Mouse (Mus musculus) lung, postnatal 0 days (tissue): Measurements from ENCODE around the gene Aspg. TPM values are rescaled to one million over a fixed set of nuclear protein-coding genes. Genes with fewer than 3 reads are reported as not detected.

ENCODE experiments used
- ATAC-seq: fragments of 200-750 bp; cut with Nextera tagmentation; 2 replicates; pipeline ENCODE4 v1.8.0; 2017; ENCODE audit warnings: moderate library complexity
- DNase-seq: peaks from one replicate; pipeline ENCODE4 v3.0.0-alpha.2; 2016; ENCODE audit warnings: low spot score
- H3K27ac ChIP-seq: fragments of 300-500 bp; sonication (generic); 2 replicates; pipeline ENCODE4 v1.5.1; 2014; ENCODE audit warnings: antibody characterized with exemption, mild to moderate bottlenecking, low read length, mixed read lengths
- H3K27me3 ChIP-seq: fragments of 300-500 bp; sonication (generic); replicated peaks from 2 replicates; pipeline ENCODE4 v1.6.1; 2014; ENCODE audit warnings: low read length, mixed read lengths; ENCODE audit not compliant: insufficient read depth
- H3K36me3 ChIP-seq: fragments of 300-500 bp; sonication (generic); 2 replicates; pipeline ENCODE4 v1.6.1; 2014; ENCODE audit warnings: low read length, mixed read lengths; ENCODE audit not compliant: insufficient read depth
- H3K4me1 ChIP-seq: fragments of 300-500 bp; sonication (generic); 2 replicates; pipeline ENCODE4 v1.6.1; 2014; ENCODE audit warnings: antibody characterized with exemption, low read depth, low read length, mixed read lengths; ENCODE audit not compliant: insufficient read depth
- H3K4me2 ChIP-seq: fragments of 300-500 bp; sonication (generic); replicated peaks from 2 replicates; pipeline ENCODE4 v1.6.1; 2014; ENCODE audit warnings: low read depth, mild to moderate bottlenecking, low read length, moderate library complexity, mixed read lengths
- H3K4me3 ChIP-seq: fragments of 300-500 bp; sonication (generic); 2 replicates; pipeline ENCODE4 v1.5.1; 2014; ENCODE audit warnings: low read depth, low read length
- H3K9ac ChIP-seq: fragments of 300-500 bp; sonication (generic); replicated peaks from 2 replicates; pipeline ENCODE4 v1.6.1; 2014; ENCODE audit warnings: low read depth, mild to moderate bottlenecking
- H3K9me3 ChIP-seq: fragments of 300-500 bp; sonication (generic); 2 replicates; pipeline ENCODE4 v1.6.1; 2016; ENCODE audit warnings: low read length, mixed read lengths
- CTCF ChIP-seq: IDR thresholded peaks from 2 replicates; pipeline ENCODE4 v1.5.1; 2016; ENCODE audit warnings: antibody characterized with exemption, mild to moderate bottlenecking
- EP300 ChIP-seq: IDR thresholded peaks from 2 replicates; pipeline ENCODE4 v1.6.1; 2016; ENCODE audit warnings: antibody characterized with exemption, mild to moderate bottlenecking, control low read depth
- WGBS: fragments of 180-500 bp; shearing (Covaris S2); extraction: QIAGEN DNeasy Blood & Tissue Kit; methylation state at CpG from one replicate; pipeline ENCODE4 v1.1.7; 2014; 5-methylcytosine and 5-hydroxymethylcytosine counted together
- polyA plus RNA-seq: library from polyadenylated mRNA; unstranded; fragments of >200 nt; fragmentation: Nextera tagmentation; extraction: Ambion mirVana; gene quantifications from 2 replicates; pipeline ENCODE4 v1.2.1, GENCODE M21; 2015

Gene Aspg
- polyA plus RNA-seq, 1 experiment from 2014 or later: 2.5 TPM

GRCm38 (mm10) chr12:112111323-112111722, 4.8 kb downstream of the Aspg start:
- Histone ChIP-seq H3K4me2 (no peak overlapping the region), H3K36me3 (no peaks in the 10 kb centered on the region), H3K9ac (no peak overlapping the region), H3K27me3 (no peaks in the 10 kb centered on the region), H3K4me3 (no peak overlapping the region), H3K27ac (no peak overlapping the region), H3K9me3 (no peaks in the 10 kb centered on the region), H3K4me1 (peaks cover 5% of the 10 kb centered on the region; the same call in 1 of the 2 replicates)
- DNase-seq (no peak), ATAC-seq (no peak)
- 74% methylated on average over 5 of the region's 5 CpGs for WGBS
- TF ChIP-seq CTCF: no peak
- no peak for TF ChIP-seq EP300

- Histone ChIP-seq H3K4me3 (no peak overlapping the region), H3K9ac (no peak overlapping the region), H3K27me3 (no peaks in the 10 kb centered on the region), H3K4me2 (no peak overlapping the region), H3K4me1 (peaks cover under 1% of the 10 kb centered on the region; the same call in 1 of the 2 replicates), H3K27ac (no peak overlapping the region), H3K36me3 (no peaks in the 10 kb centered on the region), H3K9me3 (no peaks in the 10 kb centered on the region)
- no peak for TF ChIP-seq EP300
- no peak for TF ChIP-seq CTCF
- 88% methylated on average over 6 of the region's 6 CpGs for WGBS
- DNase-seq (no peak), ATAC-seq (no peak)
Measured at GRCm38 (mm10) chr12:112112235-112112634, 5.8 kb downstream of the Aspg start.

- WGBS: 20% methylated on average over 13 of the region's 13 CpGs
- Histone ChIP-seq H3K27me3 (no peaks in the 10 kb centered on the region), H3K4me1 (no peaks in the 10 kb centered on the region), H3K4me2 (no peak overlapping the region), H3K4me3 (no peak overlapping the region), H3K9me3 (no peaks in the 10 kb centered on the region), H3K27ac (no peak overlapping the region), H3K9ac (no peak overlapping the region), H3K36me3 (no peaks in the 10 kb centered on the region)
- no peak for TF ChIP-seq EP300
- TF ChIP-seq CTCF: no peak
- no peak for DNase-seq
- ATAC-seq: peak; percentile 25; the same call in 1 of the 2 replicates
Measured at GRCm38 (mm10) chr12:112112686-112113396, 6.4 kb downstream of the Aspg start.

GRCm38 (mm10) chr12:112113710-112114109, 7.2 kb downstream of the Aspg start:
- Histone ChIP-seq H3K4me3 (no peak overlapping the region), H3K9me3 (no peaks in the 10 kb centered on the region), H3K4me2 (no peak overlapping the region), H3K4me1 (no peaks in the 10 kb centered on the region), H3K27me3 (no peaks in the 10 kb centered on the region), H3K36me3 (no peaks in the 10 kb centered on the region), H3K27ac (no peak overlapping the region), H3K9ac (no peak overlapping the region)
- DNase-seq (peak; percentile 83), ATAC-seq (peak; percentile 71)
- TF ChIP-seq EP300 (no peak), CTCF (peak; percentile 100)
- 13% methylated on average over 7 of the region's 7 CpGs for WGBS

GRCm38 (mm10) chr12:112117006-112117405, 10.5 kb downstream of the Aspg start:
- Histone ChIP-seq H3K9ac (no peak overlapping the region), H3K9me3 (no peaks in the 10 kb centered on the region), H3K27ac (no peak overlapping the region), H3K4me1 (no peaks in the 10 kb centered on the region), H3K4me3 (no peak overlapping the region), H3K4me2 (no peak overlapping the region), H3K27me3 (no peaks in the 10 kb centered on the region), H3K36me3 (no peaks in the 10 kb centered on the region)
- no peak for TF ChIP-seq CTCF
- no peak for DNase-seq
- no peak for ATAC-seq
- WGBS: 67% methylated on average over 5 of the region's 5 CpGs

GRCm38 (mm10) chr12:112117649-112118048, 11.2 kb downstream of the Aspg start:
- no peaks in the 10 kb centered on the region for H3K36me3 ChIP-seq

More at GRCm38 (mm10) chr12:112117649-112118048, 11.2 kb downstream of the Aspg start:
- peak; percentile 44 for DNase-seq
- WGBS: 62% methylated on average over 7 of the region's 7 CpGs
- no peak overlapping the region for H3K4me3 ChIP-seq
- no peaks in the 10 kb centered on the region for H3K4me1 ChIP-seq
- no peak for ATAC-seq
- no peaks in the 10 kb centered on the region for H3K27me3 ChIP-seq
- no peaks in the 10 kb centered on the region for H3K9me3 ChIP-seq
- no peak overlapping the region for H3K9ac ChIP-seq
- no peak overlapping the region for H3K4me2 ChIP-seq
- no peak overlapping the region for H3K27ac ChIP-seq
- TF ChIP-seq CTCF (no peak), EP300 (no peak)
